Mouse (Mus musculus) small intestine, adult 10 weeks (tissue): ENCODE results near the gene Gm48552. TPM values are rescaled to one million over a fixed set of nuclear protein-coding genes. Genes with fewer than 3 reads are reported as not detected.

ENCODE experiments used
- polyA plus RNA-seq: library from polyadenylated mRNA; stranded (reverse); fragments of 350-450 nt; fragmentation: Illumina TruSeq; extraction: RNeasy Lipid Tissue Mini Kit (QIAGEN cat#74804); gene quantifications from one replicate; pipeline ENCODE4 v1.2.3, GENCODE M21; 2014; ENCODE audit warnings: low replicate concordance

The Gm48552 gene
- polyA plus RNA-seq: not detected

GRCm38 (mm10) chr10:81388505-81389055, at the start of gene Gm48552:
TSS of gene Gm48552 (plus strand) at chr10:81389005.

GRCm38 (mm10) chr10:81342686-81343505, 45.9 kb upstream of the Gm48552 start, which contains the start of gene Gipc3:
TSS of gene Gipc3 (minus strand) at chr10:81343266.

GRCm38 (mm10) chr10:81350351-81351063, 38.3 kb upstream of the Gm48552 start, which contains the start of gene Hmg20b:
TSS of gene Hmg20b (minus strand) at chr10:81350480.

GRCm38 (mm10) chr10:81356991-81357844, 31.6 kb upstream of the Gm48552 start, which contains the start of gene Mfsd12:
TSS of gene Mfsd12 (plus strand) at chr10:81357491.

GRCm38 (mm10) chr10:81365672-81366476, 22.9 kb upstream of the Gm48552 start, which contains the start of gene 4930404N11Rik:
TSS of gene 4930404N11Rik (minus strand) at chr10:81365816.

GRCm38 (mm10) chr10:81377793-81378552, 10.8 kb upstream of the Gm48552 start, which contains the start of gene Fzr1:
TSS of gene Fzr1 (minus strand) at chr10:81378516.

GRCm38 (mm10) chr10:81383802-81384604, 4.8 kb upstream of the Gm48552 start, which contains the start of the genes Dohh and Gm48551:
TSS of gene Dohh (plus strand) at chr10:81384428.
TSS of gene Gm48551 (plus strand) at chr10:81384466.

GRCm38 (mm10) chr10:81392781-81393185, 4.0 kb downstream of the Gm48552 start, which contains the start of gene Smim24:
TSS of gene Smim24 (plus strand) at chr10:81393051.

Other genes starting within 250 kb of the Gm48552 start
- not detected for gene Pias4, start 221.1 kb upstream of the Gm48552 start, polyA plus RNA-seq
- gene Eef2, start 212.4 kb upstream of the Gm48552 start, polyA plus RNA-seq: 3.2 TPM
- gene Dapk3, start 206.0 kb upstream of the Gm48552 start, polyA plus RNA-seq: not detected
- not detected for gene 4930442H23Rik, start 205.2 kb upstream of the Gm48552 start, polyA plus RNA-seq
- not detected for gene Nmrk2, start 187.0 kb upstream of the Gm48552 start, polyA plus RNA-seq
- not detected for gene Atcay, start 158.2 kb upstream of the Gm48552 start, polyA plus RNA-seq
- gene Zfr2, start 155.8 kb upstream of the Gm48552 start, polyA plus RNA-seq: 0.41 TPM
- gene Matk, start 136.1 kb upstream of the Gm48552 start, polyA plus RNA-seq: not detected
- gene Mrpl54, start 122.1 kb upstream of the Gm48552 start, polyA plus RNA-seq: 0.89 TPM
- not detected for gene Apba3, start 122.0 kb upstream of the Gm48552 start, polyA plus RNA-seq
- 1.3 TPM for gene Tjp3, start 97.4 kb upstream of the Gm48552 start, polyA plus RNA-seq
- gene Pip5k1c, start 96.0 kb upstream of the Gm48552 start, polyA plus RNA-seq: 1.4 TPM
- not detected for gene Cactin, start 67.9 kb upstream of the Gm48552 start, polyA plus RNA-seq
- gene Tbxa2r, start 60.3 kb upstream of the Gm48552 start, polyA plus RNA-seq: not detected
- gene Gipc3, start 45.7 kb upstream of the Gm48552 start, polyA plus RNA-seq: not detected
- gene Hmg20b, start 38.5 kb upstream of the Gm48552 start, polyA plus RNA-seq: 7.1 TPM
- gene Mfsd12, start 31.5 kb upstream of the Gm48552 start, polyA plus RNA-seq: not detected
- gene 4930404N11Rik, start 23.2 kb upstream of the Gm48552 start, polyA plus RNA-seq: not detected
- 0.15 TPM for gene Fzr1, start 10.5 kb upstream of the Gm48552 start, polyA plus RNA-seq
- not detected for gene Dohh, start 4.6 kb upstream of the Gm48552 start, polyA plus RNA-seq
- 0.56 TPM for gene Gm48551, start 4.5 kb upstream of the Gm48552 start, polyA plus RNA-seq
- gene Smim24, start 4.0 kb downstream of the Gm48552 start, polyA plus RNA-seq: 129 TPM
- gene Nfic, start 66.6 kb downstream of the Gm48552 start, polyA plus RNA-seq: 2.3 TPM
- 1.8 TPM for gene Celf5, start 93.7 kb downstream of the Gm48552 start, polyA plus RNA-seq
- not detected for gene Ncln, start 107.4 kb downstream of the Gm48552 start, polyA plus RNA-seq
- not detected for gene S1pr4, start 111.1 kb downstream of the Gm48552 start, polyA plus RNA-seq
- not detected for gene Gna15, start 135.2 kb downstream of the Gm48552 start, polyA plus RNA-seq
- 7.6 TPM for gene Gna11, start 156.2 kb downstream of the Gm48552 start, polyA plus RNA-seq
- gene Aes, start 170.5 kb downstream of the Gm48552 start, polyA plus RNA-seq: 7.5 TPM
- gene Tle2, start 185.6 kb downstream of the Gm48552 start, polyA plus RNA-seq: 1.5 TPM
- gene Tle6, start 212.1 kb downstream of the Gm48552 start, polyA plus RNA-seq: not detected
- gene BC025920, start 217.3 kb downstream of the Gm48552 start, polyA plus RNA-seq: 2.2 TPM
- gene Sirt6, start 238.8 kb downstream of the Gm48552 start, polyA plus RNA-seq: not detected
- gene Ankrd24, start 239.5 kb downstream of the Gm48552 start, polyA plus RNA-seq: 0.97 TPM